Mouse (Mus musculus) cerebellum, adult 9-11 months (tissue): Measurements from ENCODE around the gene Alkbh5.
"Not testable (repeated sequence)": the region's sequence is repeated elsewhere in the genome, so short reads cannot be mapped to it uniquely, and the experiment has no call there.

Experiments
- DNase-seq: peaks from one replicate; pipeline ENCODE4 v3.0.0; 2022

Alkbh5 gene

DNA sequence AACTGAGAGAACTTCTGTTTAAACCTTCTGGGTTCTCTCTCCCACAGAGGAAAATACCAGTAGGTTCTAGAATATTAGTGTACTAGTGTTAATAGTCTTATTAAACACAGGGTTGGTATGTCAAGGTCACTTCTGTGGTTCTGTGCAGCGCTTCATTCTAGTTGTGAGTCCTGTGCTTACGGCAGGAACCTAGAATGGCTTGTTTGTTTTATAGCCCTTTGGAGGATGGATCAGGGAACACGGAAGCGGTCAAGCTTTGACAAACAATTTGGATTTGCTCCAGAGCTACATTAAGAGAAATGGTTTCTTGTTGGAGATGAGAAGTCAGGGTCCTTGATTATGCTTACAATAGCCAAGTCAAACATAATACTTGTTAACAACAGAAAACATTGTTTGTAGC, 9.3 kb downstream of the Alkbh5 start:
- no peak for DNase-seq

DNA sequence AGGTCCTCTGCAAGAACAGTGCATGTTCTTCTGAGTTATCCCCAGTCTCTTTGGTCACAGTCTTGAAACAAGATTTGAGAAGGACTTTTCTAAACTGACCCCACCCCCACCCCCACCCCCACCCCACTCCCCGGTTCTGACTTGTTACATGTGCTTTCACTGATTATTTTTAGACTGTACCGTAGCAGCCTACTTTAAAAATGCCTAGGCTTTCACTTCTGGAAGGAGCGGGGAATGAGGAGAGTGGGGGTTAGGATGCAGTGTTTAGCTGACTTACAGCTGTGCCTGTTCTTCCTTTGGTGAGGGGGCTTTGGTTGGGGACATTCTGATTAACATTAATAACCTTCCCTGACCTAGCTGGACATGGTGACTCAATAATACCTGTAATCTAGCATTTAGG, 11.9 kb downstream of the Alkbh5 start:
- no peak for DNase-seq

- no peak for DNase-seq
These were observed 16.9 kb downstream of the Alkbh5 start for GRCm38 (mm10) chr11:60553091-60553490.

GRCm38 (mm10) chr11:60557675-60558074, 21.5 kb downstream of the Alkbh5 start:
- no peak for DNase-seq

- DNase-seq = peak; percentile 76
These were observed 23.2 kb downstream of the Alkbh5 start for GRCm38 (mm10) chr11:60559342-60559741.

- DNase-seq = not testable (repeated sequence)
These were observed 37.8 kb downstream of the Alkbh5 start for GRCm38 (mm10) chr11:60574006-60574405.
